Mouse (Mus musculus) CD4-positive naive resting alpha-beta T cell, adult 76 days (primary cell): Measurements from ENCODE around the gene Klf2. TPM values are rescaled to one million over a fixed set of nuclear protein-coding genes. Genes with fewer than 3 reads are reported as not detected.

Source experiments
- total RNA-seq: library from RNA; stranded (reverse); gene quantifications from one replicate; pipeline ENCODE4 v1.2.4, GENCODE M21; 2023

Klf2 gene
- 1,951 TPM for total RNA-seq

GRCm38 (mm10) chr8:72318801-72319322 is at the start of gene Klf2:
Gene Klf2 (plus strand): TSS chr8:72319033.

GRCm38 (mm10) chr8:72305210-72305905 is 13.5 kb upstream of the Klf2 start, which contains the start of gene Gm10282:
Gene Gm10282 (minus strand): TSS chr8:72305260.

Other genes starting within 250 kb of the Klf2 start
- 0.21 TPM for gene Olfr373, start 235.9 kb upstream of the Klf2 start, total RNA-seq
- 0.38 TPM for gene Olfr374, start 212.0 kb upstream of the Klf2 start, total RNA-seq
- gene Tpm4, start 184.1 kb upstream of the Klf2 start, total RNA-seq, result 151 TPM
- gene Rab8a, start 157.8 kb upstream of the Klf2 start, total RNA-seq, result 122 TPM
- gene Hsh2d, start 129.4 kb upstream of the Klf2 start, total RNA-seq, result 13.5 TPM
- 1.2 TPM for gene Cib3, start 106.2 kb upstream of the Klf2 start, total RNA-seq
- not detected for gene Gm11034, start 105.4 kb upstream of the Klf2 start, total RNA-seq
- 61.6 TPM for gene Fam32a, start 99.3 kb upstream of the Klf2 start, total RNA-seq
- 114 TPM for gene Ap1m1, start 79.0 kb upstream of the Klf2 start, total RNA-seq
- 8.9 TPM for gene Gm10282, start 13.8 kb upstream of the Klf2 start, total RNA-seq
- 100 TPM for gene Eps15l1, start 102.4 kb downstream of the Klf2 start, total RNA-seq
- gene Calr3, start 124.8 kb downstream of the Klf2 start, total RNA-seq, result not detected
- gene 1700030K09Rik, start 124.8 kb downstream of the Klf2 start, total RNA-seq, result 3.5 TPM
- 90.7 TPM for gene Cherp, start 156.2 kb downstream of the Klf2 start, total RNA-seq
- 61.8 TPM for gene Slc35e1, start 173.6 kb downstream of the Klf2 start, total RNA-seq
- 19.0 TPM for gene Med26, start 229.2 kb downstream of the Klf2 start, total RNA-seq